Mouse (Mus musculus): ENCODE results near the gene Tlr6.

Gene Tlr6

DNA sequence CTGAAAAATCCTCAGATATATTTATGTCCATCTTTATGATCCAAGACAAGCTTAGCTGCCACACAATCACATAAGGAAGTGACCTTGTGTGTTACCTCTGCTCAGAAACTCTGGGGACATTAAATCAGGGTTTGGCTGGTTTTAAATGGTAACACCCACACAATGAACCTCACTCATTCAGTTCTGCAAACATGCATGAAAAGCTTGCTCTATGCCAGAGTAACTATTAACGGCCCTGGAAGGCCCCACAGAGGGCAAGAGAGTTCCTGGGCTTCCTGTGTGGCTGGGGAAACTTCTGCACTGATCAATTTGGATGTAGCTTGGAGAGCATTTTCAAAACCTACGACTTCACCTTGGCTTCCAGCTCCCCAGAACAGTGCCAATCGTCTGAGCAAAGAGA, 27.7 kb downstream of the Tlr6 start:
- no peak for DNase-seq (ENCODE audit: low read depth, low spot score)

DNA sequence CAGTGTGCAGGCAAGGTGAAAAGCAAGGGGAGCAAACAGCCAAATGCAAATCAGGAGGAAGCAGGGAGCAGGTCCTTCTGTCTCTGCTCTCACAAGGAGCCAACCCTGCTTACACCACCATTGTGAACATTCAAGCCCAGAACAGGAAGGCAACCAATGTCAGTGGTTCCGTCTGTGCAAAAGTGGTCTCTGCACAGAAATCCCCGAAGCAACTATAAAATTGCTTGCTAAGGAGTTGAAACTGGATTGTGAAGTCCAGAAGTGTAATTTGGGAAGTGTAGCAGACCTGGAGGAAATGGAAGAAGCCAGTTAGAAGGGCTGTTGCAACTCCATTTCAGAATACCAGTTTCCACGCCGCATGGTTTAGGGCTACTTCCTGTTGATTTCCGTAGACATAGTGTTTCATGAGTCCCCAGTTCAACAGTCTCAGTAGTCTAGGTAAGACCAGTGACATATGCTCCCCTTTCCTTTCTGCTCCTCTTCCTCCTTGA, 37.0 kb downstream of the Tlr6 start:
- no peak for DNase-seq (ENCODE audit: low read depth, low spot score)

DNA sequence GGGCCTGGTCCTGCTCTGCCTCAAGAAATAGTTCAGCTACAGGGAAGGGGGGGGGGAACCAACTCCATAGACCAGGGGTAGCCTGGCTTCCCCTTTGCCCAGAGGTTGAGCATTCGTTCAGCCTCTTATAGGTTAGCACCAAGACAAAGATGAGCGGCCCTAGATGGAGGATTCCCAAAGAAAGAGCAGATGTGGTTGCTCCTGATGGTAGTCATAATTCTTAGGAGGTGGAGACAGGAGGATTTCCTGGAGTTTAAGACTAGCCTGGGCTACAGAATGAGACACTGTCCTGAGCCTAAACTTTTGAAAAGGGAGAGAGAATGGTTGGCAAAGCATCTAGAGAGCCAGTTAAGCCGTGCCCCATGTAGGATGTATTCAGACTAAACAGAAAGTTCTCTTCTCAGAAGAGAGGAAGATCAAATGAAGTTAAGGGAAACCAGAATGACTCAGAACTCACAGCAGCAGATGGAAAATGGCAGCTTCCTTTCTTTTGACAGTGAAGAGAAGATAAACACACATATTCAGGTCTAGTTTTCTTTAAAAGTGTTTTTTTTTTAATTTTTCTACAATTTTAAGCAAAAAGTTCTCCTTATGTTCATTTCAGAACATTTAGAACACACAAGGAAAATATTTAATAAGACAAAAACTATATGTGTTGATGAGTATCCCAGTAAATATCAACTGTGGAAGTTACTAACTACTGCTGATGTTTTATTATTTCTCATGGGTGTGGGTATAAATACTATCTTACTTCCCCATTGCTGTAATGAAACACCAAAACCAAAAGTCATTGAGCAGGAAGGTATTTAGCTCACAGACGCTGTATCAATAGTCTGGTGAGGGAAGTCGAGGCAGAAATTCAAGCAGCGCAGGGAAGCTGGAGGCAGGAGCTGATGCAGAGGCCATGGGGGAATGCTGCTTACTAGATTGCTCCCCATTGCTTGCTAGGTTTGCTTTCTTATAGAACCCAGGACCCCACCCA, 41.0 kb downstream of the Tlr6 start:
- DNase-seq (ENCODE audit: low read depth, low spot score) = no peak

DNA sequence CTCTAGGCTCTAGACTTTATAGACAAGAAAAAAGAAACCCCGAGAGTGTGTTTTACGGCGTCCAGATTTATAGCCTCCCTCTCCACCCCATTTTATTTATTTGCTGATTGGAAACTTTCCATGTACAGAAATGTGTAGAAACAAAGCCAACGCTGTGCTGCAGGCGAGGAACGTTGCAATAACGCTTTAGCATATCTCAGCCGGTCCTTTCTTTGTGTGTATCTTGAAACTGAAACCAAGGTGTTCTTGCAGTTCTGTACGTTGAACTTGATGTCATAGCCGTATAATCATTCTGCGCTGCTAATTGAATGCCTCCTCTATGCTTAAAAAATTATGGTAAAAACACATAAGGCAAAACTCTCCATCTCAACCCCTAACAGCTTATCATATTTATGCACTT, 42.2 kb downstream of the Tlr6 start:
- no peak for DNase-seq (ENCODE audit: low read depth, low spot score)

DNA sequence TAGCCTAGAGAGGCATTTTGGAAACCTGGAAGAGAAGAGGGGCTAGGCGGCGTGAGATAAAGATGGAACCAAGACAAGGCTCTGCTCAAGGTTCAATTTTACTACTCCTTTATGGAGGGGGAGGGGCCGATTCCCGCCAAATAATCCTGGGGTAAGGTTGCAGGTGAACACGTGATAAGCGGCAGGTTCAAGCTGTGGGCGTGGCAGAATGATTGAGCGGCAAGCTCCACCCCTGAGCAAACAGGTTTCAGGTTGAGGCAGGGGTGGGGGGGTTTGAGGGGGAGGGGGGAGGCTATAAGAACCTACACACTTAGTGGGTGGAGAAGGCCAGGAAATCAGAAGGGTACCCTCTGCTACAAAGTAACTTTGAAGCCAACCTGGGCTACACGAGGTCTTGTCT, 42.7 kb downstream of the Tlr6 start:
- no peak for DNase-seq (ENCODE audit: low read depth, low spot score)

DNA sequence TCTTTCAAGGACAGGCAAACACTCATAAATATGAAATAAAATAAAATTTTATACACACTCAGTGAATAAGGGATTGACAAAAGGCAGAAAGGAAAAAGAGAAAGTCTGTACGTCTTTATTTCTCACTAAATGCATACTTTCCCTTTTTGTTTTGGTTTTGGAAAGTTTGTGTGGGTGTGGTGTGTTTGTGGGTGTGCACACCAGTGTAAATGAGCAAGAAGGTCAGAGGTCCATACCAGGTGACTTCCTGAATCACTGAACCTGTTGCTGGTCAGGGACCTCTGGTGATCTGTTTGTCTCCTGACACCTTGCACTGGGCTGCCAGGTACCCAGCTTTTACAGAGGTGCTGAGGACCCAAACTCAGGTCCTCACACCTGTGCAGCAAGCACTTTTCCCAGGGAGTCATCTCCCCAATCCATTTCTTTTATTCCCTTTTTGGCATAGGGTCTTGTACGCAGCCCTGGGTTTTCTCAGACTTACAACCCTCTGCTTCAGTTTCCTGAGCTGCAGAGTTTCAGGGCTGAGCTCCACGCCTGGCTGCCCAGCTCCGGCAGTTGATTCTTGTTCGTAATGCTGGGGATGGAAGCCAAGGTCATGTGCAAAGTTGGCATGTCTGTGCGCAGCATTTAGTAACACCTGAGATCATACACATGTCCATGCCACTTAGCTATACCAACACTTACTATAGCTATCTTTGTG, 51.2 kb downstream of the Tlr6 start:
- DNase-seq (ENCODE audit: low read depth, low spot score) = no peak

DNA sequence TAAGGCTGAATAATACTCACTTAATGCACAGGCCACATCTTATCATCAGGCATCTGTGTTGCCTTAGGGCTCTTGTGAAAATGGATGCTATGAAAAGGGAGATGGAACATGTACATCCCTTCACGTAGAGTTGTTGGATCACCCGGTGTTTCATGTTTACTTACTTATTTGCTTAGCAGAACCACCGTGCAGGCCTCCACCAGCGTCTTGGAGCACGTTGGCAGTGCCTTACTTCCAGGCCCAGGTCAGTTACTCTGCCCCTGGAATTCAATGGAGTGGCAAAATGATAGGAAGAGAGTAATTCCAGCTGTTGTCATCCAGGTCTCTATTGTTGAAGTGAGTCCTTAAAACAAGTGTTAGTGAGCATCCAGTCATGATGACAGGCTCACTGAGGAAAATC, 52.0 kb downstream of the Tlr6 start:
- DNase-seq (ENCODE audit: low read depth, low spot score) = no peak

DNA sequence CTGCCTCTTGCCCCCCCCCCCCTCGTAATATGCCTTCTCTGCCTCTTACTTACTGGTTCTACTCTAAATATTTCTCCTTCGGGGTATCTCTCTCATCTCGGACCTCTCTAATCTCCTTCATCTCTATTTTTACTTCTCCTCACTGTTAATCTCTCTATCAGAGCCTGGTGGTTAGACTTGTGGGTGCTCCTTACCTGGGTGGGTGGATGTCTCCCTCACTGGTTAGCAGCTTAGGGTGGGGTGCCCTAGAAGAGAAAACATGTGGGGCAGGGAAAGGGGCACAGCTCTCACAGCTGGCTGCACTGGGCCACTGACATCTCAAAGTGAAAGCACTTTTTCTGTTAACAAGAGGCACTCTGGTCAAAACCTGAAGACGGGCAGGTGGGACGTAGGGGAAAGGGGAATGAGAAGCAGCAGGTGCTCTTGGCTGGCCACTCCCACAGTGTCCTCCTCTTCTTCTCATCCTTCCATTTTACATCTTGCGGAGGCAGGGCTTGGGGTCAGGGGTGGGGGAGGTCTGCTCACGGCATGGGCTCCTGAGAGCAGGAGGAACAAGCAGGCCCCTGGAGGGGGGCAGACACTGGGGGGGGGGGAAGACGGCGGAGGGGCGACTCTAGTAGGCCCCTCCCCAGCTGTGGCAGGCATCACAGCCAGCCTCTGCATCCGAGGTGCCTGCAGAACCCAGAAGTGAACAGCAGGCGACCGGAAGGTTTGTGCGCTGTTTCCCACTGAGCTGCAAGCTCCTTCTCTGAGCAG, 54.2 kb downstream of the Tlr6 start:
- no peak for DNase-seq (ENCODE audit: low read depth, low spot score)
